Mouse (Mus musculus) liver, adult (tissue): ENCODE results near the gene Cpsf4.

Experiments
- GATA4 ChIP-seq: IDR thresholded peaks from 2 replicates; pipeline ENCODE4 v1.6.1; 2014; ENCODE audit warnings: mild to moderate bottlenecking, low read length; ENCODE audit not compliant: insufficient replicate concordance

The Cpsf4 gene

GRCm38 (mm10) chr5:145166536-145167305, at the start of gene Cpsf4, which contains the start of gene Ptcd1:
Gene Cpsf4, plus strand, starts transcription at chr5:145167213.
Gene Ptcd1, minus strand, starts transcription at chr5:145167108.
- peak; percentile 40; the same call in 1 of the 2 replicates for TF ChIP-seq GATA4

GRCm38 (mm10) chr5:145118005-145118404, 49.0 kb upstream of the Cpsf4 start:
- TF ChIP-seq GATA4: no peak

- no peak for TF ChIP-seq GATA4
These were observed 48.6 kb upstream of the Cpsf4 start for GRCm38 (mm10) chr5:145118461-145118860.

- no peak for TF ChIP-seq GATA4
These were observed 47.6 kb upstream of the Cpsf4 start for GRCm38 (mm10) chr5:145119385-145119784.

- no peak for TF ChIP-seq GATA4
These were observed 46.1 kb upstream of the Cpsf4 start for GRCm38 (mm10) chr5:145120921-145121320.

- no peak for TF ChIP-seq GATA4
These were observed 43.6 kb upstream of the Cpsf4 start for GRCm38 (mm10) chr5:145123396-145123795.

GRCm38 (mm10) chr5:145126580-145126979, 40.4 kb upstream of the Cpsf4 start:
- no peak for TF ChIP-seq GATA4

GRCm38 (mm10) chr5:145129124-145129523, 37.9 kb upstream of the Cpsf4 start:
- TF ChIP-seq GATA4: no peak

GRCm38 (mm10) chr5:145130191-145130590, 36.8 kb upstream of the Cpsf4 start:
- TF ChIP-seq GATA4: no peak

GRCm38 (mm10) chr5:145130995-145131394, 36.0 kb upstream of the Cpsf4 start:
- no peak for TF ChIP-seq GATA4

- TF ChIP-seq GATA4: no peak
These were observed 28.2 kb upstream of the Cpsf4 start for GRCm38 (mm10) chr5:145138836-145139235.

- peak; percentile 52; the same call in 1 of the 2 replicates for TF ChIP-seq GATA4
These were observed 27.2 kb upstream of the Cpsf4 start, which contains the start of the genes Pdap1 and Bud31 for GRCm38 (mm10) chr5:145139571-145140519. Gene Pdap1, minus strand, starts transcription at chr5:145140238. Gene Bud31, plus strand, starts transcription at chr5:145140362.

- TF ChIP-seq GATA4: no peak
These were observed 26.4 kb upstream of the Cpsf4 start for GRCm38 (mm10) chr5:145140611-145141010.

- TF ChIP-seq GATA4: no peak
These were observed 19.3 kb upstream of the Cpsf4 start for GRCm38 (mm10) chr5:145147748-145148147.

GRCm38 (mm10) chr5:145149294-145149693, 17.7 kb upstream of the Cpsf4 start:
- TF ChIP-seq GATA4: no peak
